Mouse (Mus musculus) CD4-positive, CD25-positive, alpha-beta regulatory T cell, adult 2 months (primary cell): ENCODE measurements around the gene Plcl2.
"Not testable (repeated sequence)": the region's sequence is repeated elsewhere in the genome, so short reads cannot be mapped to it uniquely, and the experiment has no call there.

Experiments
- DNase-seq: peaks from one replicate; pipeline ENCODE4 v3.0.0-alpha.2; 2012; ENCODE audit warnings: low read depth, low spot score

Gene Plcl2

DNA sequence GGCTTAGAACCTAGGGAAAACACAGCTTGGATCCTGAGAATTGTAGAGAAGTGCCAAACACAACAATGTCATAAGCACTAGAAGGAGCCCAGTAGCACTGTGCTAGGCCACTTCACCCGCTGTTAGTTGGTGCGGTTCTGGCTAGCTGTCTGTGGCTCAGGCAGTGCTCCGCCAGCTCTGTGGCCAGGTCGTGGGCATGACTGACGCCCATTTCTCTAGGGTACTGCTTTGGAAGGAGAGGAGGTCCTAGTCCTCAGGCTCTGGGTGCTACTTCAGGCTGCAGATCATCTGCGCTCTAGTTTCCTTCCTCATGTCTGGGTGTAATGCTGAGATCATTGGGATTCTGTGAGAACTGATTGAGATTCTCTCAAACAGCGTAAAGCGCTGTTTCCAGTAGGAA, 20.9 kb downstream of the Plcl2 start:
- no peak for DNase-seq

DNA sequence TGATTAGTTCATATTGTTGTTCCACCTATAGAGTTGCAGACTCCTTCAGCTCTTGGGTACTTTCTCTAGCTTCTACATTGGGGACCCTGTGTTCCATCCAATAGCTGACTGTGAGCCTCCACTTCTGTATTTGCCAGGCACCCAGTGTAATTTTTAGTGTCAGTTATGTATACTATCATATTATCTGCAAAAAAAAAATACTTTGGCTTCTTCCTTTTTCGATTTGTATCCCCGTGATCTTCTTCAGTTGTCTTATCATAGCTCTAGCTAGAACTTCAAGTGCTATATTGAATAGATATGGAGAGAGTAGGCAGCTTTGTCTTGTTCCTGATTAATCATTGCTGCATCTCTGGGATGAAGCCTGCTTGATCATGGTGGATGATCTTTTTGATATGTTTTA, 25.7 kb downstream of the Plcl2 start:
- DNase-seq, result not testable (repeated sequence)

DNA sequence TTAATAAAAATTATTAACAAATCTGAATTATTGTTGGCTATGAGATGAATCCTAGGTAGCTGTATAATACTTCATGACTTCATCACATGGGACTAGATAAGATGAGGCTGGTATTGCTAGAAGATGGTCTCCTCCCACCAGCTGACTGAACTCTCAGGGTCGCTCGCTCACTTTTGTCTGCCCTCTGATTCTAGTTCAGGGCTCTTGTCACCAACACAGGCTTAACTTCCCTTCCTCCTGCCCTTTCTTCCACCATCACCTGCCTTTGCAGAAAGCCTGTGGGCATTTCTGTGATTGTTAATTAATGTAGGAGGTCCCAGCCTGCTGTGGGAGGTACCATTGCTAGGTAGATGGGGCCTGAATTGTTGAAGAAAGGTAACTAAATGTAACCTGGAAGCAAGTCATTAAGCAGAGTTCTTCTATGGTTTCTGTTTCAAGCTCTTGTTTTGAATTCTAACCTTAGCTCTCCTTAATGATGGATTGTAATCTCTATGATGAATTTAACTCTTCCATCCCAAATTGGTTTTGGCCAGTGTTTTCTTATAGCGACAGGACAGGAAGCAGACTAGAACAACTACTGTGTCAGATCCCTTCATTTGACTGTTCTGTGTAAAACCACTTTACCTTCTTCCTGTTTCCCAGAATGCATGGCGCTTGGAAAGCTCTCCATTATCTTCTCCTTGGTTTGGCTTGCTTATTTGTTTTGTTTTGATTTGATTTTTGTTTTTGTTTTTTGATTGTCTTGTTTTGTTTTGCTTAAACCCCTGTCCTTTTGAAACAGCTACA, 27.4 kb downstream of the Plcl2 start:
- DNase-seq, result no peak

DNA sequence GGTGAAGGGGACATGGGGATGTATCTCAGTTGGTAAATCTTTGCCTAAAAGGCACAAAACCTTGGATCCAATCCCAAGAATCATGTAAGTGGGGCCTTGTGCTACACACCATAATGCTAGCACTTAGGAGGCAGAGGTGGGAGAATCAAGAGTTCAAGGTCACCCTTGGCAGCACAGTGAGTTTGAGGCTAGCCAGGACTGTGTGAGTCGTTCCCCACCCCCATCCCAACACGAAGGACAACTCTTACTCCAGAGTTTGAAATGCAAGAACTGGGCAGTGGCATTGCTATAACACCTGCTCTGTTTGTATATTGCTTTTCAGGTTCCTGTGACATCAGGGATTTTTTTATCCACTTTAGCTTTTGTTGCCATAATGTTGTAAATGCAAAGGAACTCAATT, 28.6 kb downstream of the Plcl2 start:
- no peak for DNase-seq

DNA sequence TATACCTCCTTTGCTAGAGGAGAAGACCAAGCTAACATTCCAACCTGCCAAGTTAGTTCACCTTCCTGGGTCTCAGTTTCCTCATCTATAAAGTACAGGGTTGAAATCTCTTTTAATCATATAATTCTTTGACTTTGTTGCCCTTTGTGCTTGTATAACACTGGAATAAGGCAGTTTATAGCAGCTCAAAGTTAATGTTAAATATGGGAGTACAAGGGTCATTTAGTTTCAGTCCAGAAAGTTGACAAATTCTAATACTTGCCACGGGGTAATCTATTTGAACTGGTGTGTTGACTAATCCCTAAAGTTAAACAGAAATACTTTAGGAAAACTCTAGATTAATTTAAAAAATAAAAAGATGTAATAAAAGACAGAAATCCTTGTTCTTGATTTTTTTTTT, 35.7 kb downstream of the Plcl2 start:
- no peak for DNase-seq

DNA sequence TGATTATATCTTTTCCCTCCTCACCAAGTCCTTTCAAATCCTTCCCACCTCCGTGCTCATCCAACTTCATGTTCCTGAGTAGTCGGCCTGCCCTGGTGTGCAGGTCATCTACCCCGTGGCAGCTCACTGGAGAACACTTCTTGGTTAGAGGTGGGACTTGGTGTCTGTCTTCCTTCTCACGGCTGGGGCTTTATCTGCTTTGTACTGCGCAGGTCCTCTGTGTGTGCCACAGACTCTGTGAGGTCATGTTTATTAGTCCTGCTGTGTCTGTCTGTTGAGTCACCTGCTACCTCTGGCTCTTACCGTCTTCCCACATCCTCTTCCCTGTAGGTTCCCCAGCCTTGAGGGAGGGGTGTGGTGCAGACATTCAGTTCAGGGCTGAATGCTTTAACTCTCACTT, 36.1 kb downstream of the Plcl2 start:
- DNase-seq, result peak; percentile 23

DNA sequence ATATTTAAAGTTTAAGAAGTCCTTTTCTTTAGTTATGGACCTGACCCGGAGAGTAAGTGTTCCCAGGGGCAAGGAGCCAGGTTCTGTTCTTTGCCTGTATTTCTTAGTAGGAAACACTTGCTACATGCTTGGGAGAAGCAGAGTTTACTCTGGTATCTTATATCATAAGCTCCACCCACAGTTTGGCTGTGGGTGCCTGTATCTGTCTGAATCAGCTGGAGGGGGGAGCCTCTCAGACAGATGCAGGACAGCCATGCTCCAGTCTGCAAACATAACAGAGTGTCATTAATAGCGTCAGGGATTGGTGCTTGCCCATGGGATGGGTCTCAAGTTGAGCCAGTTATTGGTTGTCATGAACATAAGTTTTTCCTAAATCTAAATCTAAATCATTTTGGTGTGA, 42.9 kb downstream of the Plcl2 start:
- DNase-seq, result no peak

DNA sequence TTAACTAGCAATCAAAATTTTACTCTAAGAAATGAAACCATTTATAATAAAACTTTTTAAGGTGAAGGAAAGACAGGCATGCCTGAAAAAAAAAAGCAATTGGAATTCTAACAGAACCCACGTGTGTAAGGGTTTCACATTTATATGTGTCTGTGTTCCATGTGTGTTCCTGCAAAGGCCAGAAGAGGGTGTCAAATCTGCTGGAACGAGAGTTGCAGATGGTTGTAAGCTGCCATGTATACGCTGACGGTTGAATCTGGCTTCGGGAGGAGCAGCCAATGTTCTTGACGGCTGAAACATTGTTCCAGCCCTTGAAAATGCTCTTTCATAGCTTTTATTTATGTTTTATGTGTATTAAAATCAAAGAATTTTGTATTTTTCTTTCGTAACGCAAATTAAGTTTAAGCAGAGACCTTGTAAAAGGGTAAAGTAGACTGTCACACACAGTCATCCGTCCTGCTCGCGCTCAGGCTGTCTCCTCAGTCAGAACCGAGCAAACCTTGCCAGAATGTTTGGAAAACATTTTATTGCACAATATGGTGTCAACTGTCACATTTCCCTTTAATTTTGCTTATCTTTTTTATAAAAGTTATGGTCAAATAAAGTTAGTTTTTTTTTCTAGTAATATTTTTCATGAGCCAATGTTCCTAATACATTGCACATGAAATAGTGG, 48.5 kb downstream of the Plcl2 start:
- no peak for DNase-seq

DNA sequence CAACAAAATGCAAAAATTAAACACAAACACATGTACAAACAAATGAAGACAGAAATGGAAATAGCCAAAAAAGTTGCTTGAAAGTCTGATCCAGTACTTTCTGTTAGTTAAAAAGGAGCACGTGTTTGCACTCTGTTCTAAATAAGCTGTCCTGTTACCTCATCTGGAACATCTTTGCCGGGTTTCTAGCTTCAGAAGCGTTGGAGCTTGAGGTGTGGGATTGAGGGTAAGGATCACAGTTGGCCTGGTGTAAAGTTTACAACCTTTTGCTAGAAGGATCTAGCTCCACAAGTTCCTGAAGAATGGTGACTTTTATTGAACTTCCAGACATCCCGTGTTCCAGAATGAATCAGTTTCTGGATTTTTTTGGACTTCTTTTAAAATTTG, 49.0 kb downstream of the Plcl2 start:
- DNase-seq, result no peak

DNA sequence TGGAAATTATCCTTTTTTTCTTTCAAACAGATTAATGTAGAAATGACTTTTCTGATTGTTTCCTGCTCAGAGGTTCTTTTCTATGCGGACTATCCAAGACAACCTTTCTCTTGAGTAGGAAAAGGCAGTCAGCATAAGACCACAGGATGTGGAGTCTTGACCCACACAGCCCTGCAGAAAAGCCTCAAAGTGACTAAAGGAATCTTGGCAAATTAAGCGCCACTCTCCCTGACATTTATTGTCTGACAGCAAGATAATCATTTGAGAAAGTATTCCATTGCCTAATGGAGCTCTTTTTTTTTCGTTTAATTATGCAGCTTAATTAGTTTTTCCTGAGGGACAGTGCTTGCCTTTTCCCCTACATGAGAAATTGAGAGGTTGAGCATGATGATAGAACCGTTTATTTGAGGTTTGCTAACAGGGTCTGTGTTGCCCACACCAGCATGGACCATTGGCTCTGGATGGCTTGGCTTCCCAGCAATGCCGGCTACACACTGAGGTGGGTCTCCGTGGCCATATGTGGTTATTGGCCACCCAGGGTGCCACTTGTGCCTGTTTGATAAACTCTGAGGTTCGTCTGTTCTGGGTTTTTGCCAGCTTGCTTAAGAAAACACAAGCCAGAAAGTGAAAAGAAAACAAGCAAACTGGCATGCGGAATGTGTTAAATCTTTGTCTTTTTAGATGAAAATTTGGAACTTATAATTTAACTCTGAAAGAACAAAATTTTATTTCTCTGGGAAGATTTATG, 56.3 kb downstream of the Plcl2 start:
- DNase-seq, result no peak

DNA sequence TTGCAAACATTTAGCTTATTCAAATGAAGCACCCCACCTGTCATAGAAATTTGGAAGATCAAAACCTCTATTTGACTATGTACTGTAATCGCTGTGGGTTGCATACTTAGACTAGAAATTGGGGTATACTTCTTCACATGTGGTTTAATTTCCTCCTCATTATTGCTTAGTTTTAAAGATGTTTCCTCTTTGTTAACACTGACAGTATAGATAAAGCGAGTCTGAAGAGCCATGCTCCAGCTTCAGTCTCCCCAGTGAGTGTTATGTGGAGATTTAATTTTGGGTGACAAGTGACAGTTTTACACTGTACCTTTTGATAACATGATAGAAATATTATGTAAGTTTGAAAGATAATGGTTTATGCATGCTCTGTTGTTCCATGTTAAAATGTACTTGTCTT, 59.6 kb downstream of the Plcl2 start:
- no peak for DNase-seq

DNA sequence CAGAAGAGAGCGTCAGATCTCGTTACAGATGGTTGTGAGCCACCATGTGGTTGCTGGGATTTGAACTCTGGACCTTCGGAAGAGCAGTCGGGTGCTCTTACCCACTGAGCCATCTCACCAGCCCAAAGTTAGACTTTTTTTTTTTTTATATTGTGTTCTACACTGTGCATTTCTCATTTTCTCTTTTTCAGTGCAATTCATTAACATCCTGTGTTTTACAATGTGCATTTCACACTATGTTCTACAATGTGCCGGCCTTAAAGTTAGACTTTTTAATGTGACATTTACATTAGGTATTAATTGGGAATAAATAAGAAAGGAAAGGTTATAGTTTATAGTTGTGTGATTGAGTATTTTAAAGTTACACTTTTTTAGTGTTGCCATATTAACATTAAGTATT, 61.0 kb downstream of the Plcl2 start:
- not testable (repeated sequence) for DNase-seq

DNA sequence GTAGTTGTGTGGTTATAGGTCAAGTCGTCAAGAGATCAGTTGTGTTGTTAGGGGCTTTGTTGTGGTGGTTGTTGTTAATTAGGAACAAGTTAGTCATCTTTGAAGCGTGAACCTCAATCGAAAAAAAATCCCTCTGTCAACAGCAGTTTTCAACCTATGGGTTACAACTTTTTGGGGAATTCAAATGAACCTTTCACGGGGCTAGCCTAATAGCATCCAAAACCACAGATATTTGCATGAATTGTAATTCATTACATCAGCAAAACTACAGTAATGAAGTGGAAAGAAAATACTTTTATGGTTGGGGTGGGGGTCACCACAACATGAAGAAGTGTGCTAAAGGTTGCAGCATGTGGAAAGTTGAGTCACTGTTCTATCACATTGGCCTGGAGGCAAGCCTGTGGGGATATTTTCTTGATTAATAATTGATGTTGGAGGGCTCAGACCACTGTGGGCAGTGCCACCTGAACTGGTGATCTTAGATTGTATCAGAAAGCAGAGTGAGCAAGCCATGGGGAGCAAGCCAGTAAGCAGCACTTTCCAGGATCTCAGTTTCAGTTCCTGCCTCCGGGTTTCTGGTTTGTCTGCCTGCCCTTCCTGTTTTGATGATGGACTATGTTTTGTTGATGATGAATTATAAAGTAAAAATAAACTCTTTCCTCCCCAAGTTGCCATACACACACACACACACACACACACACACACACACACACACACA, 61.6 kb downstream of the Plcl2 start:
- peak; percentile 74 for DNase-seq

DNA sequence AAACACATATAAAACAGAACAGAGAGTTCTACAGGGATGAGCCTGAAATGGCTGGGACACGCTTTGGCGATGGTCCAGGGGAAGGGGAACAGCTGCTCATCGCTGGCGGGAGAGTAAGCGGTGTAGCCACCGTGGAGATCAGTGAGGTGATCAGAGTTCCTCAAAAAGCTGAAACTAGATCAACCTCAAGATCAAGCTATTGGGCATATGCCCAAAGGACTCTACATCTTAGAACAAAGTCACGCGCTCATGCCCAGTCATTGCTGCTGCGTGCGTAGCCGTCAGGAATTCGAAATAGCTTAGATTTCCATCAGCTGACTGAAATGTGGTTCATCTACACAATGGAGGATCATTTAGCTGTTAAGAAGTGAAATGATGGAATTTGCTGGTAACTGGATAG, 65.0 kb downstream of the Plcl2 start:
- DNase-seq, result no peak

DNA sequence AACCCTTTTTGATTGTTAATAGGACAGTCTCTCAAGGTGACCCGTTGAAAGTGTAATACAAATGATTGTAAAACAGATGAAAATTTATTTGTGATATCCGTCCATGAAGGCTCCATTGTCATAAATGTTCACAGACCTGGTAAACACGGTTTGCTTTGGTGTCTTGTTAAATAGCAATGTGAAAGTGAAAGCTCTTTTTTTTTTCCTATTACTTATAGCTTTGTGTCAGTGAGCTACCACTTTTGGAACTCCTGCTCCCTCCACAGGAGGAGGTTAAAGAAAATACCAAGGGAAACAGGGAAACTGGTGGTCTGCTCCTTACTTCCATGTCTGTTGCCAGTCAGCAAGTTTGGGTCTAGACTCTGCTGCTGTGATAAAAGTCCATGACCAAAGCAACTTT, 71.2 kb downstream of the Plcl2 start:
- peak; percentile 54 for DNase-seq

DNA sequence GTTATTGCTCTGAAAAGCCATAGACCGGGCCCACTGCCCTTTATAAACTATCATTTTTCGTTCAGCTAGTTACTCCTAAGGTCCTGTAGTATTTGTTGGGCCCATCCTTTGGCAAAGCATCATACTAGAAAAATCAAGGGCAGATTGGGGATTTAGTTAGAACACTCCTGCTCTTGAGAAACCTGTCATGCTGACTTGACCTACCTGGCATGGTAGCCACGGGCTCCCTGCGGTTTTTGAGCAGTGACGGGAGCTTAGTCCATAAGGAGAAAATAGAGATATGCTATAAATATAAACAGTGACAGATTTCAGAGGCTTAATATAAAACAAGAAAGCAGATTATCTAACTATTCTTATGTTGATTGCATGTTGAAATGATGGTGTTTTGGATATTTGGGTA, 77.6 kb downstream of the Plcl2 start:
- no peak for DNase-seq

DNA sequence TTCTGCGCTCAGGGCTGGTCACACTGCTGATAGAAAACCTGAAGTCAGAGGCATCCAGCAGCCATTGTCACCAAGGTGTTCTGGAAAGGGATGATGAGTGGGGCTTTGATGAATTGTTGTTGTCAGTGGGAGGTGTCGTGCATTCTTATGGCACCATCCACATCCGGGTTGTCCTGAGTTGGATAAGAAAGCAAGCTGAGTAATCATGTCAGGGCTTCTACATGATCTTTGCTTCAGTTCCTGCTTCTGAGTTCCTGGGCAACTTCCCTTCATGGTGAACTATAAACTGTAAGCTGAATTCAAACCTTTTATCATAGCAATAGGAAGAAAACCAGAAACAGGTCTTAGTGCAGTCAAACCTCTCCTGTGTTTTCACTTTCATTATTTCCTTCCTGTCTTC, 78.7 kb downstream of the Plcl2 start:
- peak; percentile 22 for DNase-seq

DNA sequence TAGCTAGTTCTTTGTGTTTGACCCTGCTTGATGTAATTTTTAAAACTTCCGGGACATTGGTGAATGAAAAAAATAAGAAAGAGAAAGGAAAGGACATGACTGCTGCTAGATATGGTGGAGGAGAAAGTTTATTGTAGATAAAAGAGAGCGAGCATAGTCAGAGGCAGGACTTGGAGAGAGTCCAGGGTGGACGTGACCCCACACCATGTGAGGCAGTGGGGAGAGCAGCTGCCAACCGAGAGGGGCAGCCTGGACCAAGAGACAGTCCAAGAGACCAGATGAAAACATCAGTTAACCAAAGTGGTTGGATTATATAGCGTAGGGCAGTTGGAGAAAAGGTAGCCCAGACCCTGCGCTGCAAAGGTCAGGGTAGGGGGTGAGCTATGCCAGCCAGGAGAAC, 91.0 kb downstream of the Plcl2 start:
- DNase-seq, result no peak

DNA sequence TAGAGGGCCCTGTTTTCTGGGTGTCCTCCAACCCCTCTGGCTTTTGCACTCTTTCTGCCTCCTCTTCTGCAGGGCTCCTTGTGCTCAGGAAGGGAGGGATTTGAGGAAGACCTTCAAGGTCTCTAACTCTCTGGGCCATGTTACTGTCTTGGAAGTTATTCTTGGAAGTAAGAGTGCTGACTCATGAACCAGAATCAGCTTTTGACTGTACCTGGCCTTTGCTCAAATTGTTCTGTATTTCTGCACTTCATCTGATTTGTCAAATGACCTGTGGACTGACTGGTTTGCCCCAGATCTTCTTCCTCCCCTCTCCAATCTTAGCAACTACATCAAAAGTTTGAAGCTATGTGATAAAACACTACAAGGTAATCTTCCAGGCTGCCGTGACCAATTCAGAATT, 91.5 kb downstream of the Plcl2 start:
- no peak for DNase-seq

DNA sequence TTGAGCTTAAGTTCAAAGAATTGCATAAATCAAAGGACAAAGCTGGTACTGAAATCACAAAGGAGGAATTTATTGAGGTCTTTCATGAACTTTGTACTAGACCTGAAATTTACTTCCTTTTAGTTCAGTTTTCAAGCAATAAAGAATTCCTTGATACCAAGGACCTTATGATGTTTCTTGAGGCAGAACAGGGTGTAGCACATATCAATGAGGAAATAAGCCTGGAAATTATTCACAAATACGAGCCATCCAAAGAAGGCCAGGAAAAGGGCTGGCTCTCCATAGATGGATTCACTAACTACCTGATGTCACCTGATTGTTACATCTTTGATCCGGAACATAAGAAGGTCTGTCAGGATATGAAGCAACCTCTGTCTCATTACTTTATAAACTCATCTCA, 97.7 kb downstream of the Plcl2 start:
- no peak for DNase-seq

DNA sequence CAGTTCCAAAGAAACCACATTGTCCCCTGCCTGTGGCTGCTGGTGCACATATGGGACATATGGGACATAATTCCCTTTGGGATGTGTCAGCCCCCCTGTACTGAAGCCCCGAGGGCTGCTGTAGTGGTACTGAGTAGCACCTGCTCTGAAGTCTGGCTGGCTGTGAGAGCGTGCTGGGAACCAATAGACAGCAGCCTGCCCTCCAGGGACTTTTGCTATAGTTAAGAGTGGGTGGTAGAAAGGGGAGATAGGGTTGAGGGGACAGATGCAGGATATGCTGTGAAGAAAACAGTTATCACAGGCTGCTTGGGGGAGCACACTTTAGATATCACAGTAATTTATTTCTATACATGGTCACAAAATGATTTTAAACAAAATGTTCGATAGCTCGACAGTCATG, 100.7 kb downstream of the Plcl2 start:
- no peak for DNase-seq
